Mouse (Mus musculus) liver, adult 2 months (tissue): ENCODE results near the gene Mlf1.

Experiments used
- CTCF ChIP-seq: fragments of 200-500 bp; IDR thresholded peaks from 2 replicates; pipeline ENCODE4 v1.5.1; 2011; ENCODE audit warnings: low read depth, low read length, control low read depth
- POLR2A ChIP-seq: fragments of 200-500 bp; IDR thresholded peaks from 2 replicates; pipeline ENCODE4 v1.6.1; 2011; ENCODE audit warnings: low read length, control low read depth; ENCODE audit not compliant: insufficient read depth; ENCODE audit errors: extremely low read depth

DNA sequence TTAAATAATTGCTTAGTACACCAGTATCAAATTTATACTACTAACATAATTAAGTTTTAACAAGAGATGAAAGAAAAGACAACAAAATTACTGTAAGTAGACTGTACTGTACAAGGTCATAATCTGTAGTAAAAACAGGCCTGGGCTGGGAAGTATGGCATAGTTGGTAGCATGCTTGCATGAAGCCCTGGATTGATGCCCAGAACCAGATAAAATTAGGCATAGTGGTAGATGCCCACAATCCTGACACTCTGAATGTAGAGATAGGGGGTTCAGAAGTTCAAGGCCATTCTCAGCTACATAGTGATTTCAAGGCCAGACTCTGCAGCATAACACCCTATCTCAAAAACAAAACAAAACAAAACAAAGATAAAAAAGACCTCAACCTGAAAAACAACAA is 4.3 kb downstream of the Mlf1 start:
- TF ChIP-seq CTCF: no peak
- no peak for TF ChIP-seq POLR2A
